Mouse (Mus musculus) kidney, adult 18-20 months (tissue): ENCODE measurements around the gene Gm10553.
"Not testable (repeated sequence)": the region's sequence is repeated elsewhere in the genome, so short reads cannot be mapped to it uniquely, and the experiment has no call there.

Source experiments
- DNase-seq: peaks from one replicate; pipeline ENCODE4 v3.0.0; 2021

Gene Gm10553

DNA sequence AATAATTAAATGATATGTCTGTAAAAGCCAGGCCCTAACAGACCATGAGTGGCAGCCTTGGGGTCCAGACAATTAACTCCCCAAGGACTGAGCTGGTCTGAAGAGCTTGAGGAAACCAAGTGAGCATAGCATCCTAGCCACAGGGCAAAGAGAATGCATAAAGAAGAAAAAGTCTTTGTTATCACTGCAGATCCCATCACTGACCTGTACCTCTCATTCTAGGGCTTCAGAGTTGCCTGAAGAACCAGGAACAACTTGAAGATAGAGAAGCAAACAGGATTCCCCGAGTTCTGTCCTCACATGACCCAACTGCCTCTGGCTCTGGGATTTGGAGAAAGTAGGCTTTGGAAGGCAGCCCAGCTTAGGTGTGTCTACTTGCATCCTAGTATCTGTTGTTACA, at the start of gene Gm10553:
Gene Gm10553, plus strand, starts transcription at position 301 of the 400 bp plus-strand sequence.
- not testable (repeated sequence) for DNase-seq

DNA sequence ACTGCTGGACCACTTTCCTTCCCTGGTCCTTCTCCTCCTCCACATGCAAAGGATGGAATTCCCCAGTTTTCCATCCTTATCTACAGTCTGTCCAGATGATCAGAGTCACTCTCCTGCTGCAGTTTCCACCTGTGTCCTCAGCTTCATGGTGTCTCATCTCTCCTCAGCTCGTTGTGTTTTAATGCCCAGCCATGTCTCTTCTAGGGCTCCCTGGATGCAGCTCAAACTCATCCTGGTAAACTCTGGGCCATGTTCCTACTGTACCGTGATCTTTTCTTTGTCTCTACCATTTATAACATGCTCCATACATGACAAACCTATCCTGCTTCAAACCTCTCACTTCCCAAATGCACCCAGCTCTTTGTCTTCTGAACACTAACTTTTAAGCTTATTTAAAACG, 28.3 kb upstream of the Gm10553 start:
- DNase-seq: not testable (repeated sequence)

DNA sequence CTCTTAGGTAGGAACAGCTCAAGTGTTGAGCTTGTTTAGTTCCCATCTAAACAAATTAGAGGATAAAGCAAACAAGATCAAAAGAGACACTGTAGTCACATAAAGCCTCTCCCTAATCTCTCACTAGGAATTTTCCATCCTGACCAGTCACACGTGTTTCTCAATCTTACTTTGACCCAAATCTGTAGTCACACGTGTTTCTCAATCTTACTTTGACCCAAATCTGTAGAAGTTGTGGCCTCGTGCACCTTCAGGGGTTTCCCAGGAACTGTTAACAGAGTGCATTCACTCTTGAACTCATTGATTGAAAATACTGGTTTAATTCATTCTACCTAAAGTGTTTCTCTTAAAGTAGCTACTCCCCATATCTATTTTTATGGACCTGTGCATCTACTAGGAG, 26.9 kb upstream of the Gm10553 start:
- not testable (repeated sequence) for DNase-seq

DNA sequence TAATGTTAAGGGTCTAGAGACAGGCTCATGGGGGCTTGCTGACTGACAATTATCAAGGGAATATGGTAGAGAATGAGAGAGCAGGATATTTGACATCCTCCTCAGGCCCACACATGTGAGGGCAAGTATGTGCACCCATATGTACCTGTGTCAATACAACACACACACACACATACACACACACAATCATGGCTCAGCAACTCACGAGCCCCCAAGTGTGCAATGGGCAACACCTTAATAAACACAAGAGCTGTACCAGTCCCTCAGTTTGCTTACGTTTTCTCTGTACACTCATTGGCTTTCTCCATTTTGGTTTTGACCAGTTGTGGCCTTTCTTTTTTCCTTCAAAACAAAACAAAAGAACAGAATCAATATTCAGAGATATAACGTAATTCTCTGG, 15.2 kb upstream of the Gm10553 start:
- DNase-seq: not testable (repeated sequence)

GRCm38 (mm10) chr1:85086211-85086610, 13.8 kb upstream of the Gm10553 start:
- not testable (repeated sequence) for DNase-seq

DNA sequence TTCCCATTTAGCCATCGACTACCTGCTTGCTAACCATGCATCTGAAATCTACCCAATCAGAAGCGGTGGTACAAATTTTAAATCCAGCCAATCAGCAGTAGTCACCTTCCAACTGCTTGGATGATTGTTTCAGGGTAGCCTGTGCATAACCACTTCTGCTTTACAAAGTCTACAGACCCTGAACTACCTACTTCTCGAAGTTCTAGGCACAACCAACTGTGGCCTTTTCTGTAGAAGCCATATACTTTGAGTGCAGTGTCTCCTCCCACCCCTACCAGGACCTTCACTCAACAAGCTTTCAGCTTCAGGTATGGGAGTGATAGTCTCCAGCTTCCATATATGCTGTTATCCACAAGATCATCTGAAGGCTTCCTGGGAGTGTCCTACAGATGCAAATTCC, 7.8 kb upstream of the Gm10553 start:
- DNase-seq: not testable (repeated sequence)

GRCm38 (mm10) chr1:85093011-85093572, 6.9 kb upstream of the Gm10553 start:
- DNase-seq: not testable (repeated sequence)

GRCm38 (mm10) chr1:85099081-85099480, 883 bp upstream of the Gm10553 start:
- DNase-seq: not testable (repeated sequence)

- not testable (repeated sequence) for DNase-seq
Observed at GRCm38 (mm10) chr1:85101754-85102153, 1.8 kb downstream of the Gm10553 start.

- DNase-seq: not testable (repeated sequence)
Observed at GRCm38 (mm10) chr1:85105336-85105735, 5.4 kb downstream of the Gm10553 start.

- DNase-seq: not testable (repeated sequence)
Observed at GRCm38 (mm10) chr1:85106013-85106412, 6.0 kb downstream of the Gm10553 start.

- not testable (repeated sequence) for DNase-seq
Observed at GRCm38 (mm10) chr1:85109753-85110152, 9.8 kb downstream of the Gm10553 start, which contains the start of gene A530032D15Rik. TSS of gene A530032D15Rik (minus strand) at chr1:85109853.

- not testable (repeated sequence) for DNase-seq
Observed at GRCm38 (mm10) chr1:85110876-85111275, 10.9 kb downstream of the Gm10553 start.

GRCm38 (mm10) chr1:85111572-85111971, 11.6 kb downstream of the Gm10553 start:
- not testable (repeated sequence) for DNase-seq

DNA sequence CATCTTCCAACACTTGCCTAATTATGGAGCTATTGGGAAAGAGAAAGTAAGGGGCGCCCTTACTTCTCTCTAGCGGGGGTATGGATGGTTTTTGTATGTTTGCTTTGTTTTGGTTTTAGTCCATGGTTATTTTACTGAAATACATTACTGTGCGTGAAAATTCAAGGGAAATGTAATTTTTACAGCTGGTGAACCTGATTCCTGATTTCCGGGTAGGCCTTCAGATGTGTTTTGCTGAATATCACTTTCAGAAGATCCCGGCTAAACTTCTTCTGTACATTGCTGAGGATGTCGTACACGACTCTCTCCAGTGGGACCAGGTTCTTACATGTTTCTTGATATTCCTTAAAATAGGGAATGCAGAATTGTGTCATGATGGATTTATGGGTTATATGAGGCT, 12.3 kb downstream of the Gm10553 start:
- DNase-seq: not testable (repeated sequence)

DNA sequence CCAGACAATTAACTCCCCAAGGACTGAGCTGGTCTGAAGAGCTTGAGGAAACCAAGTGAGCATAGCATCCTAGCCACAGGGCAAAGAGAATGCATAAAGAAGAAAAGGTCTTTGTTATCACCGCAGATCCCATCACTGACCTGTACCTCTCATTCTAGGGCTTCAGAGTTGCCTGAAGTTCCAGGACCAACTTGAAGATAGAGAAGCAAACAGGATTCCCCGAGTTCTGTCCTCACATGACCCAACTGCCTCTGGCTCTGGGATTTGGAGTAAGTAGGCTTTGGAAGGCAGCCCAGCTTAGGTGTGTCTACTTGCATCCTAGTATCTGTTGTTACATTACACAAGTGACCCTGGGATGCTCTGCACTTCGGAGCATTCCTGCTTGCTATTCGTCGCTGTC, 12.9 kb downstream of the Gm10553 start:
- DNase-seq: not testable (repeated sequence)

DNA sequence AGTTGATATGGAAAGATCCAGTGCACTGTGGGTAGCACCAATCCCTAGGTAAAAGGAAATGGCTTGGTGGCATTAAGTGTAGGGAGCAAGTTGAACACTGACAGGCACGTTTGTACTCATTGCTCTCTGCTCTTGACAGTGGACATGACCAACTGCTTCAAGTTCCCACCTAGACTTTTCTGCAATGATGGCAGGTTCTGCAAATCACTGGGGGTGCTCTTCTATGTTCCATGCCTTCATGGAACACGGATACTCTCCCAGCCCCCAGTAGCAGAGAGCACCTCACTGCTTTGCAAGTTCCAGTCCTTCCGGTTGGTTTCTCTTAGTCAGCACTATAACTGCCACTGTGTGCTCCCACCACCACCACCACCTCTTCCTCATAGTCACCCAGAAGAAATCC, 14.1 kb downstream of the Gm10553 start:
- not testable (repeated sequence) for DNase-seq

DNA sequence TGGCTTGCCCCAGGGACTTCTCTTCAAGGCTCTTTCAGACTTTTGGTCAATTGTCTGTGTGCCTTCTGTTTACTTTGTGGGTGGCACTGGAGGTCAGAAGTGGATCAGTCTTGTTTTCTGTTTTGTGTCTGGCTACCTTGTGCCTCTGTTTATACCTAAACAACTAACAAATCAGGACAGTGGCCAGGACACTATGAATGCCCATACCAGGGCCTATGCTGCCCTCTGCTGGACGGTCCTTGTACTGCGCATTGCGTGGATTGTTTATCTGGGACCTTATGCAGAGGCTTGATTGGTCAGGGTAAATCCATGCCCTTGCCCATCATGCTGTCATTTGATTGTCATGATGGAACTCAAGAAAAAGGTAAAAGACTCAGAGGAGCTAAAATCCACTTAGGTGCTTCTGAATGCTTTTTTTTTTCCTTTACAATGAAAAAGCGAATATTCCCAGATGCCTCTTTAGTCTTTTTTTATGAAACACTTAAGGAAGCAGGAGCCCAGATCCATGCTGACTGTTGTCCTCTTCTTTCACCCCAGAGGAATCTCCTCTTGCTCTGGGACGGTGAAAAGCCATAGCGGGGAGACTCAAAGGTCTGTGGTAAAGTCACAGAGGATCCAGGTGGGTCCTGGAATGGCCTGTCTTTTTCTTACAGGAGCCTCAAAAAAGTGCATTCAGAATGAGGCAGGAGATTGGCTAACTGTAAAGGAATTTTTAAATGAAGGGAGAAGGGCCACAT, 14.9 kb downstream of the Gm10553 start:
- DNase-seq: peak; percentile 82

- DNase-seq: not testable (repeated sequence)
Observed at GRCm38 (mm10) chr1:85117537-85117936, 17.6 kb downstream of the Gm10553 start.

DNA sequence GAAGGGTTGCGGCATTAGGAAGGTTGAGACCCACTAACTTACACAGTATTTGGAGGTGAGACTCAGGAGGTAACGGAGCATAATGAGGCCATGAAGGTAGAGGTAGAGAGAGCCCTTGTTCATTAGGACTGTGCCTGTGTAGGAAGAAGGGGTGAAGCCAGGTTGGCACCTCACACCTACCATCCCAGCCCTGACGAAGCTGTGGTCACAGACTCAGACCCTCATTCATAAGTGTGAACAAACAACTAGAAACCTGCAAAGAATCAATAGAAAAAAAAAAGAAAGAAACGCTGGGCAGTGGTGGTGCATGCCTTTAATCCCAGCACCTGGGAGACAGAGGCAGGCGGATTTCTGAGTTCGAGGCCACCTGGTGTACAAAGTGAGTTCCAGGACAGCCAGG, 18.4 kb downstream of the Gm10553 start:
- not testable (repeated sequence) for DNase-seq

DNA sequence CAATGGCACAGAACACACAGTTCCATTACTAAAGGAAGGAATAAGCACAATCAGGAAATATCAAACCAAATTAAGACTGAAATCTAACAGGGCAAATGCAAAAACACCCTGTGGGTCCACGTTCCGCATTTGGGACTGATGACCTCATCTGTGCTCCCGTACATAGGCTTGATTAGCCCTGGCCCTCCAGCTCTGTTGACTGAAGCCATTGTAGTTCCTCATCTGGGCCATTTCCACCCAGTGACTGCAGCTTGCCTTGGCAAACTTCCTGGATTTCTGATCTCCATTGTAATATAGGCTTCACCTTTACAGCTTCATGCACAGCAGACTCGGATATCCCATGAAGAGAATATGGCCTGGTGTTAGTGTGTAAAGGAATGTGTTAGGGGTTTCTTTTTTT, 21.9 kb downstream of the Gm10553 start:
- DNase-seq: not testable (repeated sequence)

DNA sequence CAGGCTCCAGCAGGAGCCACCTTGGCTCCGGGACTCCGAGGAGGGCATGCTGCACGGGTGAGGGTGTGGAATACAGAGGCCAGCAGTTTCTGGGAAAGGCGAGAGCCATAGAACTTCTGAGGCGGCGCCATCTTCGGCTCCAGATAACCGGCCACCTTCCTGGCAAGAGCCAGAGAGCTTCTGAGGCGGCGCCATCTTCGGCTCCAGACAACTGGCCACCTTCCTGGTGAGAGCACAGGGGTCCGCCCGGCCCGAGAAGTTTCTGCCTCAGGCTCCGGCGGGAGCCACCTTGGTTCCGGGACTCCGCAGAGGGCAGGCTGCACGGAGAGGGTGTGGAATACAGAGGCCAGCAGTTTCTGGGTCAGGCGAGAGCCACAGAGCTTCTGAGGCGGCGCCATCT, 33.7 kb downstream of the Gm10553 start:
- DNase-seq: not testable (repeated sequence)
